Mouse (Mus musculus): Measurements from ENCODE around the gene Gm9964. TPM values are rescaled to one million over a fixed set of nuclear protein-coding genes. Genes with fewer than 3 reads are reported as not detected.
A peak's percentile ranks its signal among the peaks of the same experiment; 100 is the strongest.
"Not testable (repeated sequence)": the region's sequence is repeated elsewhere in the genome, so short reads cannot be mapped to it uniquely, and the experiment has no call there.

Gm9964 gene
- polyA plus RNA-seq, 1 experiment = not detected

DNA sequence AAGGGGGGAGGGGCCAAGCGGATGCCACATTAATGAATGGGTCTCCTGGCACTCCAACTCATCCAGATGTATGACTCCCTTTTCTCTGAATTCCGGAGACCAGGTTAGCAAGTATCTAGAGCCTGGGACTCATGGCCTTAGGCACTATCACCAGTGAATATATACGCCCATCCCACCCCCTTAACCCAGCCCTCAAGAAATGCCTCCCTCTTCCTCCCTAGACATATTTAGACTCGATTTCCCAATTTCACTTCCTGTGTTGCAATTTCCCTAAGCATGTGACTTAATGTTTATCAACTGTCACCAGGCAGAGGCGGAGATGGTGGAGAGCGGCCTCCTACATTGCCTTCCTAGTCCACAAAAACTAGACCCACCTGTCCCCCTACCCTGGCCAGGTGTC lies 9.3 kb downstream of the Gm9964 start:
- H3K27me3 ChIP-seq (replicated peaks) = no peaks in the 10 kb centered on the region
- H3K9me3 ChIP-seq = 0 out of 2 replicates have a peak, but pooled peaks cover 3% of the 10 kb centered on the region
- H3K4me3 ChIP-seq (replicated peaks) = peak overlapping the region; percentile 80
- H3K36me3 ChIP-seq (replicated peaks; ENCODE audit: low read length) = no peaks in the 10 kb centered on the region
- H3K4me1 ChIP-seq = peaks cover 74% of the 10 kb centered on the region
- no peak for TF ChIP-seq GATA1 (IDR thresholded peaks at IDR 0.05; ENCODE audit: borderline replicate concordance, low read length)

DNA sequence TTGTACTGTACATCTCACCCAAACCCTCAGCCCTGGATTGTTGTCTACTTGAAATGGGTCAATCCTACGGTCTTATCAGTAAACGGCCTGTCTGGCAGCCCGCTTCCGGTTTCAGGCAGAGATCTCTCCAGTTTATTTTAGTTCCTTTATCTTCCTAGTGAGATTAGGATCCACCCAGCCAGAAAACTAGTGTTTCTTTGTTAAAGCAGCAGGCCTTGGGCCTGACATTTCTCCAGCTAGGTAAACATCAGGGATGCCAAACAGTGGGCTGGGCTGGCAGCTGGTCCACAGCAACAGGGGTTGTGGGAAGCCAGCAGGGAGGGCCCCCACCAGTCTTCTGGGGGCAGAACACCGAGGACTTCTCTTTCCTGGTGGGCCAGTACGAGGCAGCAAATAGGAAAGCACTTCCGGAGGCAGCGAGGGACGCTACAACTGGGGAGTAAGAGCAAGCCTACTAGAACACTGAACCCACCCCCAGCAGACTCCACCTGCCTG lies 10.4 kb downstream of the Gm9964 start:
- Histone ChIP-seq H3K4me3 (replicated peaks) (peak overlapping the region; percentile 46), H3K36me3 (replicated peaks; ENCODE audit: low read length) (no peaks in the 10 kb centered on the region), H3K27me3 (replicated peaks) (no peaks in the 10 kb centered on the region), H3K9me3 (0 out of 2 replicates have a peak, but pooled peaks cover 3% of the 10 kb centered on the region), H3K4me1 (peaks cover 74% of the 10 kb centered on the region)
- no peak for TF ChIP-seq FLI1 (IDR thresholded peaks at IDR 0.05; ENCODE audit: low read length)
- no peak for TF ChIP-seq GATA1 (IDR thresholded peaks at IDR 0.05; ENCODE audit: borderline replicate concordance, low read length)

DNA sequence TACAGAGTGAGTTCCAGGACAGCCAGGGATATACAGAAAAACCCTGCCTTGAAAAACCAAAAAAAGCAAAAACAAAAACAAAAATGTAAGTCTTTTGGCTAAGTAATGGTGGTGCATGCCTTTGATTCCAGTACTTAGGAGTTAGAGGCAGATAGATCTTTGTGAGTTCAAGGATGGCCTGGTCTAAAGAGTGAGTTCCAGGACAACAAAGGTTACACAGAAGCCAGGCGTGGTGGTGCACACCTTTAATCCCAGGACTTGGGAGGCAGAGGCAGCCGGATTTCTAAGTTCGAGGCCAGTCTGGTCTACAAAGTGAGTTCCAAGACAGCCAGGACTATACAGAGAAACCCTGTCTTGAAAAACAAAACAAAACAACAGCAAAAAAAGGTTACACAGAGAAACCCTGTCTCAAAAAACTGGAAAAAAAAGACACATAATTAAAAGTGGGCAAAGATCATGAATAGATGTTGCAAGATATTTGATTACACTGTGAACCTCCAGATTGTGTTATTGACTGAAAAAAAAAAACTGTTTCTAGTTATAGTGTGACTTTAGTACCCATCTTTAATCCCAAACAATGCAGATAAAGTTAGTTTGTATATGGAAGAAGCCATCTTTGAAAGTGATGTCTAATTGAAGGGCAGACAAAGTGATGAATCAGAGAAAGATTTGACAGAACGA lies 13.2 kb downstream of the Gm9964 start:
- TF ChIP-seq FLI1 (IDR thresholded peaks at IDR 0.05; ENCODE audit: low read length) = no peak
- no peak for TF ChIP-seq GATA1 (IDR thresholded peaks at IDR 0.05; ENCODE audit: borderline replicate concordance, low read length)
- Histone ChIP-seq H3K4me3 (replicated peaks) (no peak overlapping the region), H3K27me3 (replicated peaks) (no peaks in the 10 kb centered on the region), H3K9me3 (0 out of 2 replicates have a peak, but pooled peaks cover 3% of the 10 kb centered on the region), H3K36me3 (replicated peaks; ENCODE audit: low read length) (no peaks in the 10 kb centered on the region), H3K4me1 (peaks cover 72% of the 10 kb centered on the region)

- H3K4me3 ChIP-seq (replicated peaks) = no peak overlapping the region
Observed at GRCm38 (mm10) chr11:79281396-79281795, 15.3 kb downstream of the Gm9964 start.

GRCm38 (mm10) chr11:79279732-79280405 lies 16.8 kb downstream of the Gm9964 start:
- no peak overlapping the region for H3K4me3 ChIP-seq (replicated peaks)
- TF ChIP-seq FLI1 (IDR thresholded peaks at IDR 0.05; ENCODE audit: low read length) (no peak), GATA1 (IDR thresholded peaks at IDR 0.05; ENCODE audit: borderline replicate concordance, low read length) (no peak)
- peaks cover 52% of the 10 kb centered on the region for H3K4me1 ChIP-seq
- H3K27me3 ChIP-seq (replicated peaks) = no peaks in the 10 kb centered on the region
- H3K9me3 ChIP-seq = 0 out of 2 replicates have a peak, but pooled peaks cover 3% of the 10 kb centered on the region
- no peaks in the 10 kb centered on the region for H3K36me3 ChIP-seq (replicated peaks; ENCODE audit: low read length)

More at GRCm38 (mm10) chr11:79281396-79281795, 15.3 kb downstream of the Gm9964 start:
- peaks cover 63% of the 10 kb centered on the region for H3K4me1 ChIP-seq
- H3K36me3 ChIP-seq (replicated peaks; ENCODE audit: low read length) = no peaks in the 10 kb centered on the region
- 0 out of 2 replicates have a peak, but pooled peaks cover 3% of the 10 kb centered on the region for H3K9me3 ChIP-seq
- TF ChIP-seq GATA1 (IDR thresholded peaks at IDR 0.05; ENCODE audit: borderline replicate concordance, low read length) = no peak
- no peak for TF ChIP-seq FLI1 (IDR thresholded peaks at IDR 0.05; ENCODE audit: low read length)
- H3K27me3 ChIP-seq (replicated peaks) = no peaks in the 10 kb centered on the region

- no peak overlapping the region for H3K4me3 ChIP-seq (replicated peaks)
- no peaks in the 10 kb centered on the region for H3K27me3 ChIP-seq (replicated peaks)
- H3K36me3 ChIP-seq (replicated peaks; ENCODE audit: low read length) = no peaks in the 10 kb centered on the region
- no peak for TF ChIP-seq FLI1 (IDR thresholded peaks at IDR 0.05; ENCODE audit: low read length)
- TF ChIP-seq GATA1 (IDR thresholded peaks at IDR 0.05; ENCODE audit: borderline replicate concordance, low read length) = no peak
- no peaks in the 10 kb centered on the region for H3K9me3 ChIP-seq
- peaks cover 30% of the 10 kb centered on the region for H3K4me1 ChIP-seq
Observed at GRCm38 (mm10) chr11:79273757-79274156, 22.9 kb downstream of the Gm9964 start.

- H3K4me3 ChIP-seq (replicated peaks) = no peak overlapping the region
- H3K4me1 ChIP-seq = peaks cover 30% of the 10 kb centered on the region
- no peaks in the 10 kb centered on the region for H3K27me3 ChIP-seq (replicated peaks)
- no peak for TF ChIP-seq FLI1 (IDR thresholded peaks at IDR 0.05; ENCODE audit: low read length)
- TF ChIP-seq GATA1 (IDR thresholded peaks at IDR 0.05; ENCODE audit: borderline replicate concordance, low read length) = no peak
- no peaks in the 10 kb centered on the region for H3K36me3 ChIP-seq (replicated peaks; ENCODE audit: low read length)
- H3K9me3 ChIP-seq = no peaks in the 10 kb centered on the region
Observed at GRCm38 (mm10) chr11:79273039-79273438, 23.7 kb downstream of the Gm9964 start.

- Histone ChIP-seq H3K27me3 (replicated peaks) (no peaks in the 10 kb centered on the region), H3K36me3 (replicated peaks; ENCODE audit: low read length) (no peaks in the 10 kb centered on the region), H3K9me3 (peaks cover 2% of the 10 kb centered on the region), H3K4me3 (replicated peaks) (no peak overlapping the region), H3K4me1 (peaks cover 28% of the 10 kb centered on the region)
- TF ChIP-seq FLI1 (IDR thresholded peaks at IDR 0.05; ENCODE audit: low read length) (no peak), GATA1 (IDR thresholded peaks at IDR 0.05; ENCODE audit: borderline replicate concordance, low read length) (no peak)
Observed at GRCm38 (mm10) chr11:79267171-79267570, 29.5 kb downstream of the Gm9964 start.

DNA sequence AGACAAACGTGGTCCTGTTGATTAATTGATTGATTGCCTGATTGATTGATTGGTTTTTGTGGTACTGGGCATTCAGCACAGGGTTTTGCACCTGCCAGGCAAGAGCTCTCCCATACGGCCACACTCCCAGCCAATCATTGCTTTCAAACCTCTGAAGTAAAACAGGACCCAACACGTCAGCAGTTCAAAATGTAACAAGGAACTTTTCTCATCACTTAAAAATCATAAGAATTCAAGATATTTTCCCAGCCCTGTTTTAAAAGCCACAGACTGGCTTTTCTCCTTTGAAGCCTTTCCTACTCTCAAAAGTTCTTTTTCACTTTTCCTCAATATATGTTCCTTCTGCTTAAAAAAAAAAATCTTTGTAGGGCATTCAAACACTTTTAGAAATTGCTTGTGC lies 32.3 kb downstream of the Gm9964 start:
- H3K9me3 ChIP-seq = peaks cover 8% of the 10 kb centered on the region
- TF ChIP-seq FLI1 (IDR thresholded peaks at IDR 0.05; ENCODE audit: low read length) (no peak), GATA1 (IDR thresholded peaks at IDR 0.05; ENCODE audit: borderline replicate concordance, low read length) (no peak)
- H3K4me1 ChIP-seq = peaks cover 28% of the 10 kb centered on the region
- no peaks in the 10 kb centered on the region for H3K27me3 ChIP-seq (replicated peaks)
- no peak overlapping the region for H3K4me3 ChIP-seq (replicated peaks)
- H3K36me3 ChIP-seq (replicated peaks; ENCODE audit: low read length) = no peaks in the 10 kb centered on the region

- peaks cover 11% of the 10 kb centered on the region for H3K9me3 ChIP-seq
- H3K4me1 ChIP-seq; H3K4me3 ChIP-seq (replicated peaks); H3K27me3 ChIP-seq (replicated peaks); H3K36me3 ChIP-seq (replicated peaks; ENCODE audit: low read length): not testable (repeated sequence)
Observed at GRCm38 (mm10) chr11:79260126-79260525, 36.6 kb downstream of the Gm9964 start.

Data from megakaryocyte, embryonic 14.5 days (primary cell).